Mouse (Mus musculus) ovary, postnatal 36 days (tissue): ENCODE results near the gene Fbrsl1.
A peak's percentile ranks its signal among the peaks of the same experiment; 100 is the strongest.

Experiments used
- DNase-seq: peaks from one replicate; pipeline ENCODE4 v3.0.0; 2022; ENCODE audit warnings: low spot score, mixed read lengths

The Fbrsl1 gene

DNA sequence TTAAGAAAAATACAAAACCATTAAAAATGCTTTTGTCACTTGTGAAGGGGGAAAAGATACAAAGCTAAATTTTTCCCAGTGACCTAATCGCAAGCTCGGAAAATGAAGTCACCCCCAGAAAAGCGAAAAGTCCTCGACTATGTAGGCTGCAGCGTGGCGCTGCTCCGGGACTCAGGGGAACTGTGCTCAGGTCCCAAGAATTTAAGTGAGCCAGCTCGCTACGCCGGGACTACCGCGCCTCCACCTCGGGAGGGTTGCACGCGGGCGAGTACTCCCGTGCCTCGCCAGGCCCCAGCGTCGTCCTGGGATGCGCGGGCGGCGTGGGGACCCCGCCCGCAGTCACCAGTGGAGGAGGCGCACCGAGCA is 85.5 kb downstream of the Fbrsl1 start:
- no peak for DNase-seq

DNA sequence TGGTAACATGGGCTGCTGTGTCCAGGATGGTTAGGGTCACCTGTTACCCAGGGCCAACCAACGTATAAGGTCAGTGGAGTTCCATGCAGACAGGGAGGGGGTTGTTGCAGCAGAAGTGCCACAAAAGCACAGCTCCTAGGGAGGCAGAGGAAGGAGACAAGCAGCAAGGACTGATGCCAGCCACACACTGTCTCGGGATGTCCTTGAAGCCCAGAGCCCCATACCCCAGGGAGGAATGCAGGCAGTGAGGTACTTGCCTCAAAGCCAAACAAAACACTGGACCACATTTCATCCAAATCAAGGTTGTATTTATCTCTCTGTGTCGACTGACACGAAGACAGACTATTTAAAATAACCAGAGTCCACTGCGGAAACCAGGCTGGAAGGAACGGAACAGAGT is 86.8 kb downstream of the Fbrsl1 start:
- no peak for DNase-seq

DNA sequence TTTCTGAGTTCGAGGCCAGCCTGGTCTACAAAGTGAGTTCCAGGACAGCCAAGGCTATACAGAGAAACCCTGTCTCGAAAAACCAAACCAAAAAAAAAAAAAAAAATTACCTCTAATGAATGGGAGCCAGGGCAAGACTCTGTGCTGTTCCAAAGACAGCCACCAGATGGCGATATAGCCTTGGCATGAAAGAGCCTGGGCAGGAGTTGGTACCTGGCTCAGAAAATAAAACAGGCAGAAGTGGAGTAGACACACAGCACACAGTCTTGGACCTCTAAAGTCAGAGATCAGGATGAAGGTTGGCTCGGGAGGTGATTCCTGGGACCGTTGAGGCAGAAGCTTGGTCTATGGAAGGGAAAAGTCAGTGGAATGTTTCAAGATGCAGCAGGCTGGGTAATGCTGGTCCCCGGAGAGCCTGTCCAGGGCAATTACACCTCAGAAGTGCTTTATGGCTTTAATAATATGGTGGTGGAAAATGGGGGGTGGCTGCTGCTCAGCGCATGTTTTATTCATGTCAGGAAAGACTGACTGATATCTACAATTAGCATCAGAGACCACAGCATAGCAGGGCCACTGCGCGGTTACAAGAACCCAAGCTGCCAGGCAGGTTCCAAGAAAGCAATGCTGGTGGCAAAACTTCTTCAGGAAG is 90.6 kb downstream of the Fbrsl1 start:
- DNase-seq, result peak; percentile 73

DNA sequence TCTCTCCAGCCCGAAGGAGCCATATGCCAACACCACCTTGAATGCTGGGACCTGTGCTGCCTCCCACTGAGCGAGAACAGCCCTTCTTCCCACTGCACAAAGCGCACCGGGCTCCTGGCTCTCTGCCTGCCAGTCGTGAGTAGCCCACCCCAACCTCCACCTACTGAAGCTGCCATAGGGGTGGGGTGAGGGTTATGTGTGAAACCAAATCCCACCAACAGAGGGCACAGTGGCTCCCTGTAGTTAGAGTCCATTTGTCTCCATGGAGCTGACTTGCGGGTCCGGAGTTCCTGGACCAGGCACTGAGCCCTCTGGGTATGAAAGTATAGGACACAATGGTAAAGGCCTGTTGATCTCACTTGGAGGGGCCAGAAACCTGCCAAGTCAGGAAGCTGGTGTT is 93.6 kb downstream of the Fbrsl1 start:
- DNase-seq, result peak; percentile 30

DNA sequence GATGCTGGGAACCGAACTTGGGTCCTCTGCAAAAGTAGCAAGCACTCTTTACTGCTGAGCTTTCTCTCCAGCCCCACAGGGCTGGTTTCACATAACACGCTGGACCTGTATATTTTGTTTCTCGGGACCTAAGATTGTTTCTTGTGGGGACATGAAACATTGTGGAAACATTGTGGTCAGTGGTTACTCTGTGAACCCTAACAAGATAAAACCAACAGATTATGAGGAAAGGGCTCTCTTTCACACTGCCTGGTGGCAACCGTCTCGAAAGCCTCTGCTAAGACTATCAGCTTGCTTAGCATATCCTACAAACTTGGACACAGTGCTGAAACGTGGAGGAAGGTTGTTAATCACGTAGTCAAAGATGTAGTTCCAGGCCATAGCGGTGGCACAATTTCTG is 101.3 kb downstream of the Fbrsl1 start:
- DNase-seq, result no peak

DNA sequence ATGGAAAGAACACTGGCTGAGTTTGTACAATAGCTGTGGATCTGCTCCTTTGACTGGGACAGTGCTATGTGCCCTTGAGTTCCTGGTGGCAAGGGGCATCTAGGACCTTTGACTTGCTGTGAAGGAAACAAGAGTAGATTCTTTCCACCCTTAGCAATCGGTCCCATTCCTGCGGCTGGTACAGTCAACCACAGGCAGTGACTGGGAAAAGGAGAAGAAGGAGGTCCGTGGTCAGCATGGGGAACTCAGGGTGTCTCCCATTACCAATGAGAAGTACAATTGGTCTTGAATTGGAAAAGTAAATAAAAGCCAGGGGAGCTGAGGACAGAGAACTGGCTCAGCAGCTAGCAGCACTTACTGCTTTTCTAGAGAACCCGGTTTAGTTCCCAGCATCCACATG is 102.8 kb downstream of the Fbrsl1 start:
- DNase-seq, result no peak

DNA sequence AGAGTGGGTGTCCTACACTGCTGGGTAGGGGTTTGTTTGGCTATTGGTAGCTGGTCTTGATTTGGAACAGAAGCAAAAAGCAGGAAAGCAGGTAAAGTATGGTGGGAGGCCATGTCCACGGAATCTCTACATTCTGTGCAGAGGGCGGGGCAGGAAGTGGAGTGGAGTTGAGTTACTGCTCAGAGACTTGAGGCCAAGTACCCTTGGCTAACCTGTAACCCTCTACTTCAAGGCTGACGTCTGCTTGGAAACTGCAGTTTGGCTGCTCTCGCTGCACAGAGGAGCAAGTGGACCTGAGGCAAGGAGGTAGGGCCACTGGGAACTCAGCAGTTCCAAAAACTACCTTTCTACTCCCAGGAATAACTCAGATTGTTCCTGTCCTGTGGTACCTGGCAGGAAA is 103.8 kb downstream of the Fbrsl1 start, which contains the start of gene Lrcol1:
Lrcol1 (plus strand) TSS at position 207 of the 400 bp plus-strand sequence.
- no peak for DNase-seq

DNA sequence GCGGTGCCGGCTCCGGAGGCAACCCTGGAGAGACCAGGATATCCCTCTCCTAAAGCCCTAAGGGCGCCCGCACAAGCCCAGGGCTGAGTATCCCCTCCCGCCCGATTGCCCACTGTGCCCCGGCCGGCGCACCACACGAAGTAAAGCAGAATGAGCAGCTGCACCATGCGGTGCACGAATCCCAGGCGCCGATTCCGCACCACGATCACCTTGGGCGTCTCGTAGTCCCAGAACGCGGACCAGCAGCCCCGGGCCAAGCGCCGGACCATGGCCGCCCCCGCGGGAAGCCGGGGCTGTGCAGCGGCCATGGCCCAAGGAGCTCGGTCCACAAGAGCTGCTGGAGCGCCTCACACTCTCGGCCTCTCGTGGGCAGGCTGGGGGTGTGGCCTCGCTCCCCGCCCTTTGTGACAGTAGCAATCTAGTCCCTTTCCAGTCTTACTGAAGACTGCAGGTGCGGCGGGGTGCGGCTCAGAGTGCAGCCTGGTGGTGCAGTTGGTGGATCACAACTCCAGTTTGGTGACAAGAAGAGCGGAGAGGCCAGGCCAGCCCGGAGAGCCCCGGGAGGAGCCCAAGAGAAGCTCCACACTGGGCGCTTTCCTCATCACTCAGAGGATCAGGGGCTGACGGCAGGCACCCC is 105.5 kb downstream of the Fbrsl1 start, which contains the start of gene P2rx2:
P2rx2 (minus strand) TSS at position 565 of the 637 bp plus-strand sequence.
- DNase-seq, result peak; percentile 53

DNA sequence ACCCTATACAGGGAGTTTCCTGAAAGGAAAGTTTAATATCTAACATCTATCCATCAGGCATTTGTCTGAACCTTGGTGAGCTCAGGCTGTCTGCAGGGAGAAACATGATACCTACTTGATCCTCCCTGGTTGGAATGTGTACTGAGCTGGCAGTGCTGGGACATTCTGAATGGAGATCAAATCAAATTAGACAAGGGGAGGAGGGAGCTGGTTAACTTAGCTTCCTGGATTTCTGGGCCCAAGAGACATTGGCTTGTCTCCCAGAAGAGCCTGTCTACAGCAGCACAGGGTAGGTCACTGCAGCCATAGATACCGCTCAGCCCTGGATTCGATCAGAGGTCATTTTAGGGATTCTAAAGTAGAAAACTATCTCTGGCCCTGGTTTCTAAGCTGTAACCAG is 109.5 kb downstream of the Fbrsl1 start:
- no peak for DNase-seq

DNA sequence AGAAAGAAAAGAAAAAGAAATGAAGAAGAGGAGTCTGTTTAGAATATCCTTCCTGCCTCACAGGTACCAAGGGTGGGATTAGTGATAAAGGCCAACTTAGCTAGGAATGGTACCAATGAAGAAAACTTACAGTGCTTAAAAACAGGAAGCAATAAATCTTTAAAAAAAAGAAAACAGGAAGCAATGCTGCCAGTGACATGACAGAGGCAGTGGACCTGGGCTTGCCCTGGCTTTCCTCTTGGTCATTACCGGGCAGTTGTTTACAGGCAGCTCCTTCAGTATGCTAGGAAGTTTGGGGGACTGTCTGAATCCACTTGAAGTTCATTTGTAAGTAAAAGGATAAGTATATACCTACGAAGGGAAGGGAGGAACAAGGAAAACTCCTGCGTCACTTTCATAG is 117.8 kb downstream of the Fbrsl1 start:
- DNase-seq, result no peak

DNA sequence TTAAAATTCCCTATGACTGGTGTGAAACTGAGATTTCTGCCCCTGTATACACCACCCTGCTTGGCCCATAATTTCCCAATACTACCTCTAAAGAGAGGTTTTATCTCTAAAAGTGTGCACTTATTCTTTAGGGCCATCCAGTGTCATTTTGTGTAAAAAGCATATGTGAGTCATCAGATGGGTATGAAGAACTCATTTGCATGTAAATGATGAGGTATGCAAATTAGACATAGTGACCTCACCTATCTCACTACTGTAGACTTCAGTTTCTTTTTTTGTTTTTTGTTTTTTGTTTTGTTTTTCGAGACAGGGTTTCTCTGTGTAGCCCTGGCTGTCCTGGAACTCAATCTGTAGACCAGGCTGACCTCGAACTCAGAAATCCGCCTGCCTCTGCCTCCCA is 135.2 kb downstream of the Fbrsl1 start:
- no peak for DNase-seq
